Mouse (Mus musculus): ENCODE data around the gene Sqstm1.

- TF ChIP-seq CTCF (conservative IDR thresholded peaks at IDR 0.05 in 1 of 2, IDR thresholded peaks at IDR 0.05 in 1 of 2; ENCODE audit: low read depth in 2 of 2, low read length in 2 of 2) (no peak), E2F4 (IDR thresholded peaks at IDR 0.05; ENCODE audit: insufficient replicate concordance, low read depth, low read length) (peak; percentile 90; the same call in 1 of the 2 replicates), POLR2AphosphoS2 (IDR thresholded peaks at IDR 0.05; ENCODE audit: low read depth, low read length) (peak; percentile 97), POLR2A (IDR thresholded peaks at IDR 0.05; ENCODE audit: low read depth, low read length) (peak; percentile 97), MAZ (IDR thresholded peaks at IDR 0.05; ENCODE audit: low read depth, low read length) (peak; percentile 93; the same call in 1 of the 2 replicates), RAD21 (IDR thresholded peaks at IDR 0.05; ENCODE audit: low read depth, low read length) (no peak), USF2 (conservative IDR thresholded peaks at IDR 0.05; ENCODE audit: low read depth, low read length) (no peak), ETS1 (conservative IDR thresholded peaks at IDR 0.05; ENCODE audit: low read depth, low read length) (peak; percentile 53; the same call in 1 of the 2 replicates), USF1 (IDR thresholded peaks at IDR 0.05; ENCODE audit: low read depth, low read length) (no peak), MAFK (IDR thresholded peaks at IDR 0.05; ENCODE audit: insufficient replicate concordance, low read length) (no peak), TCF12 (IDR thresholded peaks at IDR 0.05; ENCODE audit: low read depth, low read length) (peak; percentile 95), JUN (IDR thresholded peaks at IDR 0.05; ENCODE audit: insufficient read depth, low read depth, low read length) (no peak), IRF4 (IDR thresholded peaks at IDR 0.05; ENCODE audit: low read depth, low read length) (peak; percentile 85), PAX5 (IDR thresholded peaks at IDR 0.05; ENCODE audit: low read length) (no peak)
Observed at GRCm38 (mm10) chr11:50174730-50175187, 35.9 kb downstream of the Sqstm1 start.
